Mouse (Mus musculus) heart, postnatal 4 days (tissue): ENCODE data around the gene Gbp5. TPM values are rescaled to one million over a fixed set of nuclear protein-coding genes. Genes with fewer than 3 reads are reported as not detected.
"Not testable (repeated sequence)": the region's sequence is repeated elsewhere in the genome, so short reads cannot be mapped to it uniquely, and the experiment has no call there.

Source experiments
- DNase-seq: peaks from one replicate; pipeline ENCODE4 v3.0.0; 2021
- total RNA-seq, 2 experiments: library from RNA; stranded (reverse); gene quantifications; 2 replicates each; pipeline ENCODE4 v1.2.3; 2021

Gene Gbp5
- total RNA-seq, 2 experiments from 2014 or later, result 2.5 to 3.2 TPM

GRCm38 (mm10) chr3:142542776-142543175 lies 49.0 kb downstream of the Gbp5 start:
- DNase-seq, result not testable (repeated sequence)

DNA sequence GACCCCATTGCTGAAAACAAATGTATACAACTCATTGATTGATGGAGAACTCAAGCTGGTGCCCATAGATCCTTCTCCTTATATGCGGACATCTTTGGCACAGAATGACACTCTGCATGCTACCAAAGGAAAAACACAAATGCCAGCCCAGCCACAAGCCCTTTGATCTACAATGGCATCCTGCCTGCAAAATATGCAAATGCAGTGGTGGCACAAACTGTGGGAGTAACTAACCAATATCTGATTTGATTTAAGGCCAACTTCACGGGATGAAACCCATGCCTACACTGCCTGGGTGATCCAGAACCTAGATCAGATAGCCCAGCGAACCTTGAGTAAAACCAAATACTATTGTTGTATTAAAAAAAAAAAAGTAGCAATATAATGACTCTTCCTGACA lies 52.9 kb downstream of the Gbp5 start:
- DNase-seq, result no peak

GRCm38 (mm10) chr3:142550052-142550676 lies 56.4 kb downstream of the Gbp5 start:
- no peak for DNase-seq

- no peak for DNase-seq
Measured at GRCm38 (mm10) chr3:142554601-142555000, 60.8 kb downstream of the Gbp5 start.

DNA sequence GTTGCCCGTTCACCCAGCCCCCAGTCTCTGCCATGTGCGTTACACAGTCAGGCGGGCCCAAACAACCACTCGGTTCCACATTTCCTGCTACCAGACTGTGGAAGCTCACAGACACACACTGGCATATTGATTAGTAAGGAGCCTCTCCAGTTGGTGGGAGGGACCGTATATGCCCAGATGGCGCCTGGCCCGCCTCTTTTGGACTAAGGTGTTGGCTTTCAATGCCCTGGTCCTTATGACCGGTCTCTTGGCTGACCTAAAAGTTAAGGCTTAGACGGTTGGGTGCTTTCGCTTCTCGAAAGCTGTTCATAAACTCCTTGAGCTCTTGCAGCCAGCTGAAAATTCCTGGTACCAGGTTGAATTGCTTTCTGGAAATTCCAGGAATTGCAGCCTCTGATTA lies 61.8 kb downstream of the Gbp5 start:
- DNase-seq, result no peak

GRCm38 (mm10) chr3:142559632-142560228 lies 66.0 kb downstream of the Gbp5 start, which contains the start of gene Gbp3:
Gene Gbp3, plus strand, starts transcription at chr3:142560026.
- DNase-seq, result peak; percentile 22

GRCm38 (mm10) chr3:142560296-142560948 lies 66.6 kb downstream of the Gbp5 start:
- DNase-seq, result peak; percentile 90

- no peak for DNase-seq
Measured at GRCm38 (mm10) chr3:142561045-142561646, 67.4 kb downstream of the Gbp5 start.

DNA sequence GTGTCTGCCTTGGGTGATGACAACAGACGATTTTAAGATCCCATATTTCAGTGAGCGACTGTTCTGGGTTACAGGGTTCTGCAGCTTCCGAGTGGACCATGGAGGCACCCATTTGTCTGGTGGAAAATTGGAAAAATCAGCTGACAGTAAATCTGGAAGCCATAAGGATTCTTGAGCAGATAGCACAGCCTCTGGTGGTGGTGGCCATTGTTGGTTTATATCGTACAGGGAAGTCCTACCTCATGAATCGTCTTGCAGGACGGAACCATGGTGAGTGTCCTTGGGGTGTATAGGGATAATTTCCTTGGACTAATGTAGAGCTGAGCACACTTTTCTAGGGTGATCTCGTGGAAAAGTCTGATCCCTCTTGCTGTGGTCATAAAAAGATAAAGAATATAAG lies 67.9 kb downstream of the Gbp5 start:
- no peak for DNase-seq

- DNase-seq, result not testable (repeated sequence)
Measured at GRCm38 (mm10) chr3:142567490-142567889, 73.7 kb downstream of the Gbp5 start.

DNA sequence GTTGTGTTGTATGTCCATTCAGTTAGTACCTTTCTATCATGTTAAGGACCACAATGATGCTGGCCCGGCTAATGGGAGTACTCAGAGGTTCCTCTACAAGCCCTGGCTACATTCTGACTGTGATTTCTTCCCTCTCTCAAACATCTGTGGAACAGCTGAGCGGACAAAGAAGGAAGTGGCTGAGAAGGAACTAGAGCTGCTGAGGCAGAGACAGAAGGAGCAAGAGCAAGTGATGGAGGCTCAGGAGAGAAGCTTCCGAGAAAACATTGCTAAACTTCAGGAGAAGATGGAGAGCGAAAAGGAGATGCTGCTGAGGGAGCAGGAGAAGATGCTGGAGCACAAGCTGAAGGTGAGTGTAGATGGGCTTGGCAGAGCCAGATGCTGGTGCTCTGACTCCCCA lies 77.0 kb downstream of the Gbp5 start:
- DNase-seq, result no peak

Other genes with a start within 250 kb of the Gbp5 start
- gene Pdlim5, start 98.3 kb upstream of the Gbp5 start, total RNA-seq, result 100 to 1,000 TPM; 480 to 524 TPM
- gene Gbp7, start 36.4 kb downstream of the Gbp5 start, total RNA-seq, result 1 to 10 TPM; 5.3 to 5.6 TPM
- gene Gbp3, start 66.0 kb downstream of the Gbp5 start, total RNA-seq, result 1 to 10 TPM; 5.8 to 9.1 TPM
- under 1 TPM in 1 of 2 experiments, not detected in 1; 0.09 TPM for gene Gbp2b, start 100.9 kb downstream of the Gbp5 start, total RNA-seq
- 1 to 10 TPM; 4.5 to 5.5 TPM for gene Gbp2, start 126.6 kb downstream of the Gbp5 start, total RNA-seq
- 1 to 10 TPM; 5.7 to 6.1 TPM for gene Kyat3, start 207.1 kb downstream of the Gbp5 start, total RNA-seq